Mouse (Mus musculus) heart, embryonic 15.5 days (tissue): ENCODE measurements around the gene Tmem234. TPM values are rescaled to one million over a fixed set of nuclear protein-coding genes. Genes with fewer than 3 reads are reported as not detected.

Experiments
- ATAC-seq: fragments of 200-750 bp; cut with Nextera tagmentation; replicated peaks from 2 replicates; pipeline ENCODE4 v1.8.0; 2017; ENCODE audit warnings: low read depth, moderate TSS enrichment; ENCODE audit not compliant: insufficient number of reproducible peaks, insufficient read depth, low FRiP score
- H3K27ac ChIP-seq: fragments of 300-500 bp; sonication (generic); 2 replicates; pipeline ENCODE4 v1.5.1; 2015; ENCODE audit warnings: mild to moderate bottlenecking, inconsistent platforms
- H3K27me3 ChIP-seq: fragments of 300-500 bp; sonication (generic); 2 replicates; pipeline ENCODE4 v1.6.1; 2015; ENCODE audit warnings: inconsistent platforms
- H3K36me3 ChIP-seq: fragments of 300-500 bp; sonication (generic); 2 replicates; pipeline ENCODE4 v1.6.1; 2015; ENCODE audit warnings: mild to moderate bottlenecking, inconsistent platforms
- H3K4me1 ChIP-seq: fragments of 300-500 bp; sonication (generic); replicated peaks from 2 replicates; pipeline ENCODE4 v1.6.1; 2015; ENCODE audit warnings: inconsistent platforms
- H3K4me2 ChIP-seq: fragments of 300-500 bp; sonication (generic); 2 replicates; pipeline ENCODE4 v1.6.1; 2015; ENCODE audit warnings: inconsistent platforms, mild to moderate bottlenecking, moderate library complexity
- H3K4me3 ChIP-seq: fragments of 300-500 bp; sonication (generic); 2 replicates; pipeline ENCODE4 v1.5.1; 2015; ENCODE audit warnings: mild to moderate bottlenecking, inconsistent platforms
- H3K9ac ChIP-seq: fragments of 300-500 bp; sonication (generic); 2 replicates; pipeline ENCODE4 v1.6.1; 2015; ENCODE audit warnings: mild to moderate bottlenecking, inconsistent platforms
- H3K9me3 ChIP-seq: fragments of 300-500 bp; sonication (generic); replicated peaks from 2 replicates; pipeline ENCODE4 v1.6.1; 2016; ENCODE audit warnings: inconsistent platforms
- WGBS: fragments of 180-500 bp; shearing (Covaris S2); methylation state at CpG from one replicate; pipeline ENCODE4 v1.1.7; 2015; ENCODE audit warnings: mixed read lengths; 5-methylcytosine and 5-hydroxymethylcytosine counted together
- polyA plus RNA-seq: library from polyadenylated mRNA; unstranded; fragments of >200 nt; fragmentation: Nextera tagmentation; extraction: Ambion mirVana; gene quantifications from 2 replicates; pipeline ENCODE4 v1.2.1, GENCODE M21; 2015

The Tmem234 gene
- polyA plus RNA-seq, 1 experiment from 2014 or later, result 136 TPM

DNA sequence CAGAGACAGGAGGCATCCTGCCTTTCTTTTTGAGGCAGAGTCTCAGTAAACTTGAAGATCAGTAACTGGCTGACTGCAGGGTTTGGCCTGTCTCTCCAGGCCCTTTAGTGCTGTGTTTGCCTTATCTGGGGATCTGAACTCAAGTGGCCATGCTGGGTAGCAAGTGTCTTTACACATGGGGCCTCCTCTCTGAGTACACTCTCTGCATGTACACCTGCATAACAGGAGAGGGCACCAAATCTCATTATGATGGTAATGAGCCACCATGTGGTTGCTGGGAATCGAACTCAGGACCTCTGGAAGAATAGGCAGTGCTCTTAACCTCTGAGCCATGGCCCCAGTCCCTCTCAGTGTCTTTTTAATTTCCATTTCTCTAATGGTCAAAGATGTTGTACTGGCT is 18.2 kb upstream of the Tmem234 start:
- no peak overlapping the region for H3K4me2 ChIP-seq
- WGBS, result 79% methylated on average over 1 of the region's 1 CpGs
- H3K9ac ChIP-seq, result no peak overlapping the region
- no peak overlapping the region for H3K27ac ChIP-seq
- H3K36me3 ChIP-seq, result no peaks in the 10 kb centered on the region
- H3K4me3 ChIP-seq, result no peak overlapping the region
- H3K27me3 ChIP-seq, result no peaks in the 10 kb centered on the region
- no peak for ATAC-seq
- peaks cover 16% of the 10 kb centered on the region for H3K4me1 ChIP-seq
- H3K9me3 ChIP-seq, result no peaks in the 10 kb centered on the region

DNA sequence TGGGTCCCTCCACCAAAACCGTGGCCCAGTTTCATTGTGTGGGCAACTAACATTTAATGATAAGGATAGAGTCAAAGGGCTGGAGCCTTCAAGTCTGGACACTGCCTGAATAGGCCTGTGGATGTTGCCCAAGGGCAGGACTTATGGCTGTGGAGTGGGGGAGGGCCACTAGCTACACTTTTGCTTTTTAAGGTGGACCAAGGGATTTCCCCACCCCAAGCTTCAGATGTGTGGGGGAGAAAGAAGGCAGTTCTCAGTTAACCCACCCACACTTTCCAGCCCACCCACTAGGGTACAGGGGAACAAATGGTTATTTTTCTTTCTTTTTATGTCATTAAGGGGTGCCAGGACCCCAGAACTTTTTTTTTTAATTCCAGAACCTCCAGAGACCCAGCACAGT is 16.1 kb upstream of the Tmem234 start:
- H3K4me3 ChIP-seq, result peak overlapping the region; percentile 58
- no peak for ATAC-seq
- H3K4me1 ChIP-seq, result peaks cover 16% of the 10 kb centered on the region
- H3K9me3 ChIP-seq, result no peaks in the 10 kb centered on the region
- no peaks in the 10 kb centered on the region for H3K36me3 ChIP-seq
- peak overlapping the region; percentile 58; the same call in 1 of the 2 replicates for H3K9ac ChIP-seq
- H3K27me3 ChIP-seq, result no peaks in the 10 kb centered on the region
- WGBS, result 58% methylated on average over 1 of the region's 1 CpGs
- peak overlapping the region; percentile 70 for H3K27ac ChIP-seq
- H3K4me2 ChIP-seq, result peak overlapping the region; percentile 88

DNA sequence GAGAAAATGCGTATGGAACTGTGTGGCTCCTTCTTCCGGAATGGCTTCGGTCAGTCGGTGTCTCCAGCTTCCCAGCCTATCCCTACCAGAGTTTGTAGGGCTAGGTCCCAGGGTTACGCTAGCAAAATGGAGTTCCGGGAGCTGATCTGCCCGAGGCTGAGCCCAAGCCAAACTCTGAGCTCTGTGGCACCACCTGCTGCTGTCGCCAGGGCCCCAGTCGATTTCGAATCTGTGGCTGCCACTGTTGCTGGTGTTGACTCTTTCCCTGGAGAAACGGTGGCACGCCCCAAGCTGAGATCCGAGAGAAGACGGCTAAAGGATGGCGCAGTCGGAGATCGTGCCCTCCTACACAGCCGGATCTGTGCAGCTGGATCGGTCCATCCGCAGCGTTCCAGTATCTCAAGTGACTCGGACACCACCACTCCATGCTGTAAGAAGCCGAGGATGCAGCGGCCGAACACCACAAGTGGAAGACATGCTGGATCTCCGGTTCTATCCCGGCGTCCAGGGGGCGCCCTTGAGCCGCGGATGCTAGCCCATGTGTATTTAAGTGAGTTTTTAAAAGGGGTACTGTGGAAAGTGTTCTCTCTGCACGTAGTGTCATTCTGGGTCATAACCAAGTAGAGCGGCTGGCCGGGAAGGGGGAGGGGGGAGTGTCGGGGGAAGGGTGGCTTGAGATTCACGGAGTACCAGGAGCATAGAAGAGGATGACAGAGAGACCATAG is 15.4 kb upstream of the Tmem234 start:
- Histone ChIP-seq H3K4me3 (peak overlapping the region; percentile 58), H3K27ac (peak overlapping the region; percentile 70), H3K27me3 (no peaks in the 10 kb centered on the region), H3K4me1 (peaks cover 16% of the 10 kb centered on the region), H3K9ac (peak overlapping the region; percentile 58), H3K36me3 (no peaks in the 10 kb centered on the region), H3K4me2 (peak overlapping the region; percentile 88), H3K9me3 (no peaks in the 10 kb centered on the region)
- peak; percentile 71 for ATAC-seq
- WGBS, result 3% methylated on average over 36 of the region's 36 CpGs

DNA sequence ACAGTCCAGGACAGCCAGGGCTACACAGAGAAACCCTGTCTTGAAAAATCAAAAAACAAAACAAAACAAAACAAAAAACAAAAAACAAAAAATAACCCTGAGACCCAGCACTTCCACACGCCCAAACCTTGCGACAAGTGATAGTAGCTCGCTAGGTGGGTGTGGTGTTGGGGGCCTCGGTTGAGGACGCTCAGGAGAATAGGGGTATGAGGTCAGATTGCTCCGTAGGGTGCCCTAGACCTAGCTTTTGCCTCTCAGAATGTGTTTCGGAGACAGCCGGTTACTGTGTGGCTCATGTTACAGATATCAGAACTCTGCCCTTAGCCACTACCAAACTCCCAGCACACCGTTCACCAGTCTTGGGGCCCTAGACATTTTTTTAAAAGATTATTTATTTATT is 14.7 kb upstream of the Tmem234 start:
- 79% methylated on average over 9 of the region's 9 CpGs for WGBS

DNA sequence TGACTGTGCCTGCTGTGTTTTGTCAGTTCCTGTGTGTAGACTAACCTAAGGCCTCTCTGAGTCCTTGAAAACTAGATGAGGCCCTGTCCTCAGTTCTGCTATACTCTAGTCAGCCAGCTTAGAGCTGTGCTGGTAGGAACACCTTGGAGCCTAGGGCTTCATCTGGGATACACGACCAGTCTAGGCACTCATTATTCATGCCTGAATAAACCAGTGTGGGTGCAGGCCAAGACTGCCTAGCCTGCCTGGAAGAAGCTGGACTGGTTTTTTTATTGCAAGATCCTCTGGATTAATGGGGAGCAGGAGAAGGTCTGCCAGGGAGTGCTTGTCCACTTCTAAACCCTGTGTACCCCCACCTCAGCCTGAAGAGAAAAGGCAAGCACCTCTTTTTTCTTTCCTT is 13.5 kb upstream of the Tmem234 start:
- no peaks in the 10 kb centered on the region for H3K27me3 ChIP-seq
- 54% methylated on average over 1 of the region's 1 CpGs for WGBS
- H3K4me2 ChIP-seq, result no peak overlapping the region
- H3K36me3 ChIP-seq, result peaks cover 13% of the 10 kb centered on the region
- no peak overlapping the region for H3K4me3 ChIP-seq
- no peak overlapping the region for H3K27ac ChIP-seq
- no peak for ATAC-seq
- H3K9ac ChIP-seq, result no peak overlapping the region
- H3K9me3 ChIP-seq, result no peaks in the 10 kb centered on the region
- peaks cover 13% of the 10 kb centered on the region for H3K4me1 ChIP-seq

More for the DNA sequence above, 14.7 kb upstream of the Tmem234 start:
- peaks cover 2% of the 10 kb centered on the region; the same call in 1 of the 2 replicates for H3K36me3 ChIP-seq
- no peak for ATAC-seq
- H3K27ac ChIP-seq, result 0 out of 2 replicates have a peak overlapping the region, but pooled peaks have one; percentile 70
- peak overlapping the region; percentile 88 for H3K4me2 ChIP-seq
- no peaks in the 10 kb centered on the region for H3K27me3 ChIP-seq
- peaks cover 13% of the 10 kb centered on the region for H3K4me1 ChIP-seq
- no peaks in the 10 kb centered on the region for H3K9me3 ChIP-seq
- no peak overlapping the region; the same call in 1 of the 2 replicates for H3K4me3 ChIP-seq
- no peak overlapping the region for H3K9ac ChIP-seq

- Histone ChIP-seq H3K9ac (no peak overlapping the region), H3K9me3 (no peaks in the 10 kb centered on the region), H3K27me3 (no peaks in the 10 kb centered on the region), H3K27ac (no peak overlapping the region), H3K4me1 (peaks cover 13% of the 10 kb centered on the region), H3K4me2 (no peak overlapping the region), H3K36me3 (peaks cover 30% of the 10 kb centered on the region), H3K4me3 (no peak overlapping the region)
- 55% methylated on average over 4 of the region's 4 CpGs for WGBS
- no peak for ATAC-seq
Observed at GRCm38 (mm10) chr4:129588865-129589264, 11.6 kb upstream of the Tmem234 start.

DNA sequence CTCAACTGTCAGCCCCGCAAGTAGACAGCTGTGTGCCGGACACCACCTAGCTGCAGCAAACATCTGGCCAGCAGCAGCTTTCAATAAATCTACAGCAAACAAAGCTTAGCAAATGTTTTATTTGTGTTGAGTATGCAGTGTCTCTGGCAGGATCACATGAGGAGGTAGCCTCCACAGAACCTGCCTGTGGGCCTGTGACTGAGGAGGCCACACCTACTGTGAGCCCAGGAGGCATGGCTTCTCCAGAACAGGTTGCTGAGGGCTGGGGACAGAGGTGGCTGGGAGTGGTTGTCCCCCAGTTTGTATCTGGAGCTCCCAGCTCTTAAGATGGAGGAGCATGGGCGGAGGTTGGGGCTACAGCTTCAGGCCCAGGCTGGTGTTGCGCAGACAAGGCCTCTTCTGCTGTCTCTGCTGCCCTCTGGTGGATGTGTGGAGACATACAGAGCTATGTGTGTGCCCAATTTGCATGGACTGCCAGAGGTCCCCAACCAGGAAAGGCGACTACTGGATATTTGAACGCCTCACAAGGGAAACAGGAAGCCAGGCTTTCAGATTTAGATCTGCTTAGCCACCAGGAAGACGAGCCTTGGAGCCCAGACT is 8.1 kb downstream of the Tmem234 start:
- H3K4me3 ChIP-seq, result no peak overlapping the region
- no peaks in the 10 kb centered on the region for H3K9me3 ChIP-seq
- H3K4me1 ChIP-seq, result peaks cover 4% of the 10 kb centered on the region; the same call in 1 of the 2 replicates
- H3K27me3 ChIP-seq, result no peaks in the 10 kb centered on the region
- WGBS, result 36% methylated on average over 7 of the region's 7 CpGs
- H3K9ac ChIP-seq, result no peak overlapping the region
- no peak overlapping the region for H3K4me2 ChIP-seq
- H3K36me3 ChIP-seq, result peaks cover 40% of the 10 kb centered on the region
- peak; percentile 71 for ATAC-seq
- H3K27ac ChIP-seq, result peak overlapping the region; percentile 7; the same call in 1 of the 2 replicates

GRCm38 (mm10) chr4:129609139-129609631 is 8.7 kb downstream of the Tmem234 start:
- Histone ChIP-seq H3K4me1 (peaks cover 9% of the 10 kb centered on the region), H3K36me3 (peaks cover 37% of the 10 kb centered on the region), H3K27me3 (no peaks in the 10 kb centered on the region), H3K4me2 (no peak overlapping the region), H3K27ac (peak overlapping the region; percentile 7), H3K4me3 (no peak overlapping the region), H3K9me3 (no peaks in the 10 kb centered on the region), H3K9ac (no peak overlapping the region)
- ATAC-seq, result no peak; the same call in 1 of the 2 replicates
- WGBS, result 77% methylated on average over 12 of the region's 12 CpGs

DNA sequence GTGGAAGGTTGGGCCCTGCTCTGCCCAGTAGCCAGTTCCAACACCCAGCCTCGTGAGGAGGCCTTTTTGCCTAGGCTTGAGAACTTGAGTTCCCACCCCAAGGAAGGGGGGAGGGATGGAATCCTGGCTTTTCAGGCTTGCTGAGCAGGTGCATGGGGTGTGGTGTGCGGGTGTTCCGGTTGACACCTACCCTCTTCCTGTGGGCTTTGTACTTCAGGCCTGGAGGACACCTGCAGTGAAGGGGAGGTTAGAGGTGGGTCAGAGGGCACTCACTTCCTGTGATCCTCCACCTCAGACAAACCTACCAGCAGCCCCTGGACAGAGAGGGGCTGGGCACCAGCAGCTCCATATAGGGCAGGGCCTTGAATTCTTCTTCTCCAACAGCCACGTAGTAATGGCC is 9.6 kb downstream of the Tmem234 start:
- Histone ChIP-seq H3K36me3 (peaks cover 29% of the 10 kb centered on the region), H3K9me3 (no peaks in the 10 kb centered on the region), H3K27ac (no peak overlapping the region), H3K4me2 (no peak overlapping the region), H3K4me3 (no peak overlapping the region), H3K9ac (no peak overlapping the region), H3K27me3 (no peaks in the 10 kb centered on the region), H3K4me1 (peaks cover 16% of the 10 kb centered on the region)
- ATAC-seq, result no peak
- WGBS, result 74% methylated on average over 4 of the region's 4 CpGs

GRCm38 (mm10) chr4:129610472-129610871 is 10.0 kb downstream of the Tmem234 start:
- no peak; the same call in 1 of the 2 replicates for ATAC-seq
- H3K27me3 ChIP-seq, result no peaks in the 10 kb centered on the region
- H3K36me3 ChIP-seq, result peaks cover 26% of the 10 kb centered on the region
- H3K27ac ChIP-seq, result no peak overlapping the region
- H3K4me1 ChIP-seq, result peaks cover 16% of the 10 kb centered on the region
- no peak overlapping the region for H3K4me2 ChIP-seq
- no peaks in the 10 kb centered on the region for H3K9me3 ChIP-seq
- H3K4me3 ChIP-seq, result no peak overlapping the region
- no peak overlapping the region for H3K9ac ChIP-seq
- 63% methylated on average over 4 of the region's 4 CpGs for WGBS

DNA sequence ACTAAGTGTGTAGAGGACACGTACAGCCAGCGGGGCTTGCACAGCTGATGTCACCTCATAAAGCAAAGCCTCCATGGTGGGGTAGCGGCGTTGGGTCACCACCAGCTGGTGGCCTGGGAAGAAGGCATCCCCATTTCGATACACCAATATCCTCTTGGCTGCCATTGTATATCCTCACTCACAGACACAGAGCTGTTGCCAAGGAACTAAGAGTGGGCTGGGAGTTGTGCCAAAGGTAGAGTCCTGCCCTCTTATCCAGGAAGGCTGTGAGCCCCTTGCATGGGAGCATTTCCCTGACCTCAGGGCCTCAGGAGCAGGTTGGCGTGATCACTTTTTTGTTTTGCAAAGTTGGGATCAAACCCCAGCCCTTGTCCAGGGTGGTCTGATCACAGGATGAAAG is 13.6 kb downstream of the Tmem234 start, which contains the start of gene Dcdc2b:
Gene Dcdc2b (minus strand): TSS at position 165 of the 400 bp plus-strand sequence.
- H3K9me3 ChIP-seq, result no peaks in the 10 kb centered on the region
- H3K27me3 ChIP-seq, result no peaks in the 10 kb centered on the region
- peaks cover 18% of the 10 kb centered on the region for H3K36me3 ChIP-seq
- no peak for ATAC-seq
- no peak within 1 kb of the TSS for H3K4me2 ChIP-seq
- no peak within 1 kb of the TSS for H3K4me3 ChIP-seq
- peaks cover 27% of the 10 kb centered on the region for H3K4me1 ChIP-seq
- peak within 1 kb of the TSS; percentile 59 for H3K27ac ChIP-seq
- WGBS, result 74% methylated on average over 6 of the region's 6 CpGs
- H3K9ac ChIP-seq, result no peak within 1 kb of the TSS
